Mouse (Mus musculus) lung, postnatal 10 days (tissue): ENCODE results near the gene Plekhj1.

Experiments
- DNase-seq: peaks from one replicate; pipeline ENCODE4 v3.0.0; 2021

Gene Plekhj1

GRCm38 (mm10) chr10:80774981-80775380 lies 23.4 kb downstream of the Plekhj1 start:
- DNase-seq: no peak

DNA sequence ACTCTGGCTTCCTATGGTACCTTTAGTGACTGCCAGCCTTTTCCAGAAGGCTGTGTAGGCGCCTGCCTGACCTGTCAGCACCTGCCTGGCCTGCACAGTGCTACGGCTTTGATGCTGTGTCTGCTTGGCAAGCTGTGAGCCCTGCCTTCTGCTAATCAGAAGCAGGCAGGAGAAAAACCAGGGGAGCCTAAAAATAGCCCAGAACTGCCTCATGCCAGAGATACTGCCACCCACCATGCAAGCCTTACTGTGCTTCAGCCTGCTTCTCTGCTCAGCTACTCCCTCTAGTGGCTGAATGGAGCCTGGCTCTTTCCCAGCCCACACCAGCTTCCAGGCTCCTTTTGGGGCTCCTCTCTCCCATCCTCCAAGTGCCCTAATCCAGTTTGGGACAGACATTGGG lies 23.9 kb downstream of the Plekhj1 start:
- DNase-seq: peak; percentile 89

- DNase-seq: no peak
Observed at GRCm38 (mm10) chr10:80773816-80774215, 24.6 kb downstream of the Plekhj1 start.

DNA sequence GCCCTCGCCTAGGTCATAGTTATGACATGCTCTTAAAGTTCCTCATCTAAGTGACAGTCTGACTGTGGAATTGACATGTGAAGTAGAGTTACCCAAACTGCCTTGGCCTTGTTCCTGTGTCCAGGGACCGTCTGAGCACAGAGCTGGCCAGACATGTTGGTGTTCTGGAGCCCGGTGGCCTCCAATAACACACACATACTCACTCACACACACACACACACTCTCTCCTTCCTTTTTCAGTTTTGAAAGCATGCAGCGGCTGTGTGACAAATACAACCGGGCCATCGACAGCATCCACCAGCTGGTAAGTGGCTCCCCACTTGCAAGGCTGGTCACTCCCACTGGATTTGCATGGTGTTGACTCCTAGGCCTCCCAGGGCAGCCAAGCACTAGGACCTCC lies 30.1 kb downstream of the Plekhj1 start:
- no peak for DNase-seq

DNA sequence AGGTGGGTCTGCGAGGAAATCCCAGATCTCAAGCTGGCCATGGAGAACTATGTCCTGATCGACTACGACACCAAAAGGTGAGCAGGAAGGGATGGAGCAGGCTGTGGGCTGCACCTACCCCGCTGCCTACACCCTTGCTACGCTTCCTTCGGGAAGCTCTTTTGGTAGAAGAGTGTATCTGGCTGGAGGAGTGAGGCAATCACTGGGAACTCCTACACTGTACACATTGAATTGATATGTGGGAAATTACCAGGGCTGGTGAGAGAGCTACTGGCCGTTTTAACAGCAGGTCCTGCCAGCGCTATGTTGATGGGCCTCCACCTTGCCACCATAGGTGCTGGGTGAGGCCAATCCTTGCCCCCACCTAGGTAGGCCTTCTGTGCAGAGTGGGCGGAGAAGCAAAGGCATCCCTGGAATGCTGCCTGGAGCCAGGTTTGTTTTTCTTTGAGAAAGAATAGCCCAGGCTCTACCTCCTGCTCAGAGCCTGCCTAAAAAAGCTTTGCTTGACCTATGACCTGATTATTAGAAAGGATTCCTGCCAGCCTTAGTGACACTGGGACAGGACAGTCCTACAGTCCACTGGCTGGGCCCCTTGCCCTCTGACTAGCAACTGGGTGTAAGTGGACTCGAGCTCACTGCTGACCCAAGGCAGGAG lies 32.1 kb downstream of the Plekhj1 start:
- peak; percentile 43 for DNase-seq

DNA sequence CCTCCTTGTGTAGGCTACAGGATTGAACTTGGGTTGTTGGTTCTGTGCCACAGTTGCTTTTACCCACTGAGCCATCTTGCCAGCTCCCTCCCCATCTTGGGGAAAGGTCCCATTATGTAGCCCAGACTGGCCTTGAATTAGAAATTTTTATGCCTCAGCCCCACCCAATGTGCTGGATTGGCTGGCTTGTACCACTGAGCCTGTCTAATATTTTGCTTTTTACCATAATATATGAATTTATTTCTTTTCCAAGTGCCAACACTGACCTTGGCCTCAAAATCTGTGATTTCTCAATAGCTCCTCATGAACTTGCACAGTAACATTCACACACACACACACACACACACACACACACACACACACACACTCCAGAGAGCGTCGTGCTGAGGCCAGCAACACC lies 32.7 kb downstream of the Plekhj1 start:
- DNase-seq: no peak

GRCm38 (mm10) chr10:80763502-80763901 lies 34.9 kb downstream of the Plekhj1 start:
- no peak for DNase-seq

- DNase-seq: no peak
Observed at GRCm38 (mm10) chr10:80761821-80762220, 36.6 kb downstream of the Plekhj1 start.

DNA sequence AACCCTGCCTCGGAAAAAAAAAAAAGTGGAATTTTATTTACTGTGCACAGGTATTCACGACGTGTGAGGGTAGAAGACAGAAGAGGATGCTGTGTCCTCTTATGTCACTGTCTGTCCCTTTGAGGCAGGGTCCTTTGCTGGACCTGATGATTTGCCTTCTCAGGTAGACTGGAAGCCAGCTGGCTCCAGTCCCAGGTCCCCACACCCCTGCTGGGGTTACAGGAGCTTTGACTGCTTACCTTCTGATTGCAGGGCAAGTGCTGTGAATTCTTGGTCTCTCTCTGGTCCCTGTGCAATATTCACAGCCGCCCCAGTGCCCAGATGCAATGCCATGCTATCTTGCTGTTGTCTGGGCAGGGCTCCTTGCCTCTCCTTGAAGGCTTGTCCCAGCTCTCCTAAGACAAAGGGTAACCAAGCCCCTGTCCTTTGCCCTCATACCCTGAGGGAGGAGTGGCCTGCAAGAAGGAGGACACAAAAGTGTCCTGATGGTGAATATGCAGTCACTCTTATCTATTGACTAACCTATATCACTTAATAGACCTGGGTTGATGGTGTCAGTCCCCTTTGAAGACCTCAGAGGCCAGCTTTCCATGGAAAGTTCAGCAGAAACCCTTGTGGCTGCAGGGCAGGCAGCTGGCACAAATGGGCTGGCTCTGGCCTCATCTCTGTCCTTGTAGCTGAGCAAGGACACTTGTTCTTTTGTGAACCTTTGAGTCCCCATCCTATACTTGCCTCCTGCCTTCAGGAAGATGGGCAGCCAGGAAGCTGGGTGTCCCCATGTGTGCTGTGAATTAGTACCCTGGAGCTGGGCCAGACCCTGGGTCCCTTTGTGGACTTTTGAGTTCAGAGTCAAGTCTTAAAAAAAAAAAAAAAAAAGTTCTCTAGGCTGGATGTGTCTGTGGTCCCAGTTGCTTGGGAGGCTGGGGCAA lies 37.6 kb downstream of the Plekhj1 start:
- no peak for DNase-seq

DNA sequence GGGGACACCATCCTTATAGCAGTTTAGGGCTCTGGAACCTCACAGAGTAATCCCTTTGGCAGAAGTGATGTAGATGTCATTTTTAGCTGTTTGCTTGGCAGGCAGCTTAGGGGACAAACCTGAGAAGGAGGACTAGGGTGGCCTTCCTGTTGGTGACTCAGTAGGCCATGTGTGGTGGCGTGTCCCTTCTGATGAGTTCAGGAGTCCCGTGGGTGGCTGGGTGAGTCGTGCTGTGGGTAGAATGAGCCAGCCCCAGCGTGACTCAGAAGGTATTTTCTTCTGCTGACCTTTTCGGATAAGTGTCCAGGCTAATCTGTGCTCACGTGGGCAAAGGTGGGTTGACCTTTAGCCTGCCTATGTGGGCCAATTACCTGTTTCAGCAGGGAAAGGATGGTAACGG lies 39.8 kb downstream of the Plekhj1 start:
- DNase-seq: no peak

DNA sequence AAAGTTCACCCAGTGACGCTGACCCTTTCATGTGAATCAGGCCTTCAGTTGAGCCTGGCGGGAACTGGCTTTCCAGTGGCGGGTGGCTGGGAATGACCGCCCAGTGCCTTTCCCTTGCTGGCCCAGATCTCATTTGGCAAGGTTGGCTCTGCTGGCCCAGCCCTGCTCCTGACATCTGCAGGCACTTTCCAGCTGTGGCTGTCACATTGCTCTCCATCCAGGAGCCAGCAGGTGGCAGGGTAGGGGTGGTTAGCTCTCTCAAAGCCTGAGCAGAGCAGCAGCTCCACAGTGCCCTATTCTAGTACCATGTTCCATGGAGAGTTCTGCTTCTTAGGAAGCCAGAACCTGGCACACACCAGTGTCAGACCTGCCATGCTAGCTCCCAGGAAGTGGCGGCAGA lies 40.7 kb downstream of the Plekhj1 start:
- peak; percentile 92 for DNase-seq

GRCm38 (mm10) chr10:80756967-80757366 lies 41.5 kb downstream of the Plekhj1 start:
- DNase-seq: peak; percentile 41

DNA sequence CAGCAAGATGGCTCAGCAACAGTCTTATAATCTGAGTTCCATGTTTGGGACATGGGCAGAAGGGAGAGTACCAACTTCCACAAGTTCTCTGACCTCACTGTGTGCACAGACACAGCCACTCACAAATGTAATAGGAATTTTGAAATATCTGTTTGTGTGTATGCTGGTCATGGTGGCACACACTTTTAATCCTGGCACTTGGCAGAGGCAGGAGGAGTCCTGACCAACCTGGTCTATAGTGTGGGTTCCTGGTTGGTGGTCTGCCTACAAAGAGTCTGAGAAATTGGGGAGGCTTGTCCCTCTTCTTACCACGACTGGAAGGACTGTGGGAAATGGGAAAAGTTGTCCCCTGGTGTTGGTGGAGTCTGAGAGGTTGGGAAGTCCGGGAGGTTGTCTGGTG lies 41.9 kb downstream of the Plekhj1 start:
- no peak for DNase-seq

GRCm38 (mm10) chr10:80756099-80756498 lies 42.3 kb downstream of the Plekhj1 start:
- no peak for DNase-seq

DNA sequence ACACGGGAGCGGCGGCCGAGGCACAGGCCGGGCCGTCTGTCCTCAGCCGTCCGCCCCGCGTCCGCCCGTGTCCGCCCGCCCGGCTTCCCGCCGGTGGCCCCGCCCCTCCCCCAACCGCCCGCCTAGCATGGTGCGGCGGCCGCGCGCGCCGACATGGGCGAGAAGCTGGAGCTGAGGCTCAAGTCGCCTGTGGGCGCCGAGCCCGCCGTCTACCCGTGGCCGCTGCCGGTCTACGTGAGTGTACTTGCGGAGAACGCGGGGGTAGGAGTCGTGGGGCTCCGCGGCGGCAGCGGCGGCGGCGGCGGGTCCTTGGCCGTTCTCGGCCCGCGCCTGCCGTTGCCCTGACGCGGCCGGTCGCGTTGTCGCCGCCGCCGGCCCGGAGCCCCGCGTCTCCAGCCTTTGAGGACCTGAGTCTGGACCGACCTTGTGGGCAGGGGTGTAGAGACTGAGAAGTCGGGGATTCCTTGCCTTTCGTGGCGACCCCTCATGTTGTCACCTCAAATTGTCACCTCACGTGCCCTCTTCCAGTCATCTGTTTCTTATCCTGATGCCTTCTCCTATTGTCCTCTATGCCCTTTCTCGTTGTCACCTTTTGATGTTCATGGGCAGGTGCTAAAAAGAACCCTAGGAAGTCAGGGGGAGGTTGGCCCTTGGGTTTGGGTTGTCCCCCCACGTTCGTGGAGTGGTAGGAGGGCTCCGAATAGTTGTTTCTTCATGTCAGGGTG lies 43.0 kb downstream of the Plekhj1 start:
- DNase-seq: no peak

DNA sequence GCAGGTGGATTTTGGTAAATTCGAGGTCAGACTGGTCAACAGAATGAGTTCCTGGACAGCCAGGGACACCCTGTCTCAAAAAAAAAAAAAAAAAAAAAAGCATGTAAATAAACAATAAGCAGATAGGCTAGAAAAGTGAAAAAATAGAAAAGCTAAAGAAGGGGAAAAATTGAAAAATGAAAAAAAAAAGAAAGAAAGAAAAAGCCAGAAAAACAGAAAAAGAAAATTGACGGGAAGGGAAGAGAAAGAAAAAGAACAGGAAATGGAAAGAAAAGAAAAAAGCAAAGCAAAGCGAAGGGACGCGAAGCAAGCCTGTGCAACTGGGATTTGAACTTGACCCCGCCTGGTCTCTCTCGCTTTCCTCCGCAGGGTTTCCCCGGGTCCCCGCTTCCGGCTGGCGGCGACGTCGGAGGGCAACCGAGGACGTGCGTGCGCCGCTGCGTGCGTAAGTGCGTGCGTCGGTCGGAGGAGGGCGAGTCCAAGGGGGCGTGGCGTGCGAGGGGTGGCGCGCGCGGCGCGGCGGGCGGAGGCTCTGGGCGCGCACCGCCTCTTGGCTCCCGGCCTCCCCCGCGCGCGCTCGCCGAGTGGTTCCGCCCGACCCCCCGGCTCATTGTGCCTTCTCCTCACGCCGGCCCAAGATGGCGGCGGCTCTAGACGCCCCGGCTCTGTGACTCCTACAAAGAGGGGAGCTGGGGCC lies 43.7 kb downstream of the Plekhj1 start, which contains the start of gene Dot1l:
Gene Dot1l, plus strand, starts transcription at position 613 of the 697 bp plus-strand sequence.
- DNase-seq: peak; percentile 99

DNA sequence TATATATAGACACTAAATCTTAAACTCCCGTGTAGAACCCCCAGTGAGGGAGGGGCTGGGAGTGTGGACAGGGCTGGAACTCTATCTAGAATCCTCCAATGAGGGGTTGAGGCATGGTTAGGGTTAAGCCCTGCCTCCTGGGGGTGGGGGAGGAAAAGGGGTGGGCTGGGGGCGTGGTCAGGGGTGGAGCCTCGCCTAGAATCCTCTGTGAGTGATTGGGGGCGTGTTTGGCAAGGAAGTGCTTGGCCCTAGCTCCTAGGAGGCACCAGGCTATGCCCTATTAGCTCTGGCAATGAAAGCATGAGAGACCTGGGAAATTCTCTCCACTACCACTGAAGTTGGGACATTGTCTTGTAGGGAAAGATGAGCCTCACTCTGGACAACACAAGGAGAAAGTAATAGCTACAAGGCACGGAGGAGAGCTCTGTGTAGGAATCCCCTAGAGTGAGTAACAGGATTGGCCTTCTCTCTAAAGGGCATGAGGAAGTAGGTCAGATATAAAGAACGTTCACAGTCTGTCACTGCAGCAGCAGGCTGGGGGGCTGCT lies 46.3 kb downstream of the Plekhj1 start:
- peak; percentile 92 for DNase-seq

- DNase-seq: peak; percentile 88
Observed at GRCm38 (mm10) chr10:80751188-80751832, 47.1 kb downstream of the Plekhj1 start.

- DNase-seq: peak; percentile 83
Observed at GRCm38 (mm10) chr10:80748609-80749008, 49.8 kb downstream of the Plekhj1 start.

DNA sequence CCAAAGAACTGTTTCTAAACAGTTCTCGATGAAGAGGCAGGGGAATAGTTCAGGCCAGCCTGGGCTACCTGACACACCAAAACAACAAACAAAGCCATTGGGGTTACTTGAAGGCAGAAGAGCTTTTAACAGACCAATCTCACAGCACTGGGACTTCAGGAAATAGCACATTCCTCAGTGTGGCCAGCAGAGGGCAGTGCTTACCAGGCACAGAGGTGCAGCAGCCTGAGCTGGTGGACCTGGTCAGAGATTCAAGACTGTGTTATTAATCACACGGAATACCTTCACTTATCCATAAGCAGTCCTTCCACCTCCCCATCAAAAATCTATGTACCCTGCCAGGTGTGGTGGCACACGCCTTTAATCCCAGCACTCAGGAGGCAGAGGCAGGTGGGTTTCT lies 51.0 kb downstream of the Plekhj1 start:
- DNase-seq: peak; percentile 85
